Mouse (Mus musculus): Measurements from ENCODE around the gene Caprin2. TPM values are rescaled to one million over a fixed set of nuclear protein-coding genes. Genes with fewer than 3 reads are reported as not detected.
"Not testable (repeated sequence)": the region's sequence is repeated elsewhere in the genome, so short reads cannot be mapped to it uniquely, and the experiment has no call there.

The Caprin2 gene
- polyA plus RNA-seq, 1 experiment from 2014 or later, result 14.7 TPM

DNA sequence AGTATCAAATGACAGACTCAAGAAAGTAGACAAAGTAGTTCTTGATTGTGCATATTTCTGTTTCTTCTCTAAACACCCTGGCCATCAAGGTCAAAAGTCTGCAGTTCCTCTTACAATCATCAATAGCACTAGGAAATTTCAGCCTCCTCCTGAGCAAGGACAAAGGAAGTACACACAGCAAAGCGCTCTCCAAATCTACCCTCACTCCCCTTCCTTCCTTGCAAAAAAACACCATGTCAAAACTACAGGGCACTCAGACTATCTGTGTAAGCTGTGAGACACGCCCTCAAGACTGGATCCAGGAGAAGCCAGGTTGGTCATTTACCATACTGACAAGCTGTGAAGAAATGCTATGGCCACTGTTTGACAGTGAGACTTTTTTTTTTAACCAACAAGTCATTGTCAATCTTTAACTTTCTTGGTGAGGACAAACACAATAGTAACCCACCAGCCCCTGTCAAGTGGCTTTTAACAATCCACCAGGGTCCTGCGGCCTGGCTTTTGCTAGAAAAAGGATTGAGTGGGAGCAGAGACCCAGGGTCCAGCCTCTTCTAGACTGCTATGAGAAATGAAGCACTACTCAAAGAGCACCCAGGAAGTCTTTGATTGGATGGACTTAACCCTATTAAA is 39.0 kb upstream of the Caprin2 start:
- WGBS, result 60% methylated on average over 3 of the region's 3 CpGs
- Histone ChIP-seq H3K4me2 (replicated peaks; ENCODE audit: low read depth, low read length) (no peak overlapping the region), H3K4me1 (ENCODE audit: control insufficient read depth, insufficient read depth, low read length) (no peaks in the 10 kb centered on the region; the same call in 1 of the 2 replicates), H3K9ac (replicated peaks; ENCODE audit: low read depth, low read length) (no peak overlapping the region), H3K27ac (ENCODE audit: low read length) (no peak overlapping the region), H3K36me3 (ENCODE audit: control insufficient read depth, insufficient read depth, low read length) (peaks cover 10% of the 10 kb centered on the region), H3K9me3 (ENCODE audit: control insufficient read depth, low read depth, low read length) (no peaks in the 10 kb centered on the region), H3K4me3 (ENCODE audit: low read depth, low read length) (no peak overlapping the region), H3K27me3 (ENCODE audit: control insufficient read depth, insufficient read depth, low read length) (no peaks in the 10 kb centered on the region)
- no peak for ATAC-seq (ENCODE audit: insufficient number of reproducible peaks, insufficient read depth, low FRiP score, low read depth)

DNA sequence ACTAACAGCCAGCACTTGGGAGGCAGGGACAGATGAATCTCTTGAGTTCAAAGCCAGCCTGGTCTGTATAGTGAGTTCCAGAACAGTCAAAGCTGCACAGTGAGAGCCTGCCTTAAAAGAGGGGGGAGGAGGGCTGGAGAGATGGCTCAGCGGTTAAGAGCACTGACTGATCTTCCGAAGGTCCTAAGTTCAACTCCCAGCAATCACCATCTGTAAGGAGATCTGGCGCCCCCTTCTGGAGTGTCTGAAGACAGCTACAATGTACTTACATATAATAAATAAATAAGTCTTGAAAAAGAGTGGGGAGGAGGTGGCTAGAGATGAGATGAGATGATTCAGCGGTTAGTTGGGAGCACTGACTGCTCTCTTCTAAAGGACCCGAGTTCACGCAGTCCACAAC is 35.2 kb upstream of the Caprin2 start:
- no peak for ATAC-seq (ENCODE audit: insufficient number of reproducible peaks, insufficient read depth, low FRiP score, low read depth)
- Histone ChIP-seq H3K27me3 (ENCODE audit: control insufficient read depth, insufficient read depth, low read length) (no peaks in the 10 kb centered on the region), H3K4me3 (ENCODE audit: low read depth, low read length) (no peak overlapping the region), H3K36me3 (ENCODE audit: control insufficient read depth, insufficient read depth, low read length) (peaks cover 38% of the 10 kb centered on the region), H3K9me3 (ENCODE audit: control insufficient read depth, low read depth, low read length) (no peaks in the 10 kb centered on the region), H3K9ac (replicated peaks; ENCODE audit: low read depth, low read length) (no peak overlapping the region), H3K4me1 (ENCODE audit: control insufficient read depth, insufficient read depth, low read length) (no peaks in the 10 kb centered on the region), H3K27ac (ENCODE audit: low read length) (no peak overlapping the region), H3K4me2 (replicated peaks; ENCODE audit: low read depth, low read length) (no peak overlapping the region)
- WGBS, result 82% methylated on average over 6 of the region's 6 CpGs

DNA sequence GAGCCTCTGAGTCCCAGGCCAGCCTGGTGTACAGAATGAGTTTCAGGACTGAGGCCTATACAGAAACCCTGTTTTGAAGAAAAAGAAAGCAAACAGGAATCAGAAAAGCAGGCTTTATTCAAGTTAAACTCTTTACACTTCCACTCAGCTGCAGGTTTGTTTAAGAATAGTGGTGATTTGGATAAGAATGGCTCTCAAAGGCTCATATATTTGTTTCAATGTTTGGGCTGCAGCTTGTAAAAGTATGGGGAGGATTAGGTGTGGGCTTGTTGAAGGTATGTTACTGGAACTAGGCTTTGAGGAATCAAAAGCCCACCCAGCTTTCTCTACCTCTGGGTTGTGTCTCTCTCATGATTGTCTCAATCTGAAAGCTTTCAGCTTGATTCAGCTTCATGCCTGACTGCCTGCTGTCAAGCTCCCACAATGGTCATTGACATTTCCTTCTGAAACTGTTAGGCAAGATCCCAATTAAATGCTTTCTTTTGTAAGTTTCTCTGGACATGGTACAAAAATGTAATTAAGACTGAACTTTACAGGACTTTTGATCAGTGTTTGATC is 22.9 kb upstream of the Caprin2 start:
- Histone ChIP-seq H3K4me2 (replicated peaks; ENCODE audit: low read depth, low read length) (no peak overlapping the region), H3K4me3 (ENCODE audit: low read depth, low read length) (no peak overlapping the region), H3K9me3 (ENCODE audit: control insufficient read depth, low read depth, low read length) (no peaks in the 10 kb centered on the region), H3K4me1 (ENCODE audit: control insufficient read depth, insufficient read depth, low read length) (no peaks in the 10 kb centered on the region), H3K9ac (replicated peaks; ENCODE audit: low read depth, low read length) (no peak overlapping the region), H3K27me3 (ENCODE audit: control insufficient read depth, insufficient read depth, low read length) (no peaks in the 10 kb centered on the region), H3K27ac (ENCODE audit: low read length) (no peak overlapping the region), H3K36me3 (ENCODE audit: control insufficient read depth, insufficient read depth, low read length) (peaks cover 10% of the 10 kb centered on the region; the same call in 1 of the 2 replicates)
- no peak for ATAC-seq (ENCODE audit: insufficient number of reproducible peaks, insufficient read depth, low FRiP score, low read depth)

DNA sequence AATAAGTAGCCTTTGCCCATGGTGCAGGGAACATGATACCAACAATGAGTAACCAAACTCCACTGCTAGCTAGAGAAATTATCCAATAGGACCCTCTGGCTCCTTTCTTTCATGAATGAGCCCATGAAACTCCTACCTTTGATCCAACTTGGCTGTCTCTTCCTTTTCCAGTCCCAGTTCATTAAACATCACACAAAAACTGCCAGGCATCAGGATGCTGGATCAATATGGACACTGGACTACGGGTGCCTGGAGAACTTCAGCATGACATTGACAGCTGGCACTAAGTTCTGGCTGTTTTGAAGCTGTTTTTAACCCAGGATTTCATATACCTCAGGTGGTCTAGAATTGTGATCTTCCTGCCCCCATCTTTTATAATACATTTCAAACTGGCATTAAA is 21.6 kb upstream of the Caprin2 start:
- Histone ChIP-seq H3K9me3 (ENCODE audit: control insufficient read depth, low read depth, low read length) (no peaks in the 10 kb centered on the region), H3K27me3 (ENCODE audit: control insufficient read depth, insufficient read depth, low read length) (no peaks in the 10 kb centered on the region), H3K4me1 (ENCODE audit: control insufficient read depth, insufficient read depth, low read length) (no peaks in the 10 kb centered on the region), H3K4me3 (ENCODE audit: low read depth, low read length) (no peak overlapping the region), H3K27ac (ENCODE audit: low read length) (no peak overlapping the region), H3K9ac (replicated peaks; ENCODE audit: low read depth, low read length) (no peak overlapping the region), H3K4me2 (replicated peaks; ENCODE audit: low read depth, low read length) (no peak overlapping the region), H3K36me3 (ENCODE audit: control insufficient read depth, insufficient read depth, low read length) (peaks cover 3% of the 10 kb centered on the region; the same call in 1 of the 2 replicates)
- 54% methylated on average over 1 of the region's 1 CpGs for WGBS
- ATAC-seq (ENCODE audit: insufficient number of reproducible peaks, insufficient read depth, low FRiP score, low read depth), result no peak

DNA sequence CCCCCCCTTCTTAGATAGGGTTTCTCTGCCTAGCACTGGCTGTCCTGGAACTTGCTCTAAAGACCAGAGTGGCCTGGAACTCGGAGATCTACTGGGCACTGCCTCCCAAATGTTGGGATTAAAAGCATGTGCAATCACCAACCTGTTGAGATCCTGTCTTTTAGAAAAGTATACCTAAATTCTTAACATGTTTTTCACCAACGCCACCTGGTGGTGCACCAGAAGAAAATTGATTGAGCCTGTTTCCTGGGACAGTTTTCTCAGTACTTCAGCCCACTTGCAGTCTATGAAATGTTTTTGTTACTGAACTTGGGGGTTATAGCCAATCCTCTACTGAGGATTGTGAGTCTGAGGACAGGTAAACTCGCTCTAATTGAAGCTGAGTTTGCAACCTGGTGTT is 20.8 kb upstream of the Caprin2 start:
- H3K27ac ChIP-seq (ENCODE audit: low read length), result no peak overlapping the region
- no peaks in the 10 kb centered on the region for H3K4me1 ChIP-seq (ENCODE audit: control insufficient read depth, insufficient read depth, low read length)
- no peaks in the 10 kb centered on the region for H3K27me3 ChIP-seq (ENCODE audit: control insufficient read depth, insufficient read depth, low read length)
- H3K9ac ChIP-seq (replicated peaks; ENCODE audit: low read depth, low read length), result no peak overlapping the region
- H3K36me3 ChIP-seq (ENCODE audit: control insufficient read depth, insufficient read depth, low read length), result peaks cover 3% of the 10 kb centered on the region; the same call in 1 of the 2 replicates
- H3K9me3 ChIP-seq (ENCODE audit: control insufficient read depth, low read depth, low read length), result no peaks in the 10 kb centered on the region
- WGBS, result 36% methylated on average over 3 of the region's 3 CpGs
- no peak overlapping the region for H3K4me3 ChIP-seq (ENCODE audit: low read depth, low read length)
- ATAC-seq (ENCODE audit: insufficient number of reproducible peaks, insufficient read depth, low FRiP score, low read depth), result no peak
- H3K4me2 ChIP-seq (replicated peaks; ENCODE audit: low read depth, low read length), result no peak overlapping the region

DNA sequence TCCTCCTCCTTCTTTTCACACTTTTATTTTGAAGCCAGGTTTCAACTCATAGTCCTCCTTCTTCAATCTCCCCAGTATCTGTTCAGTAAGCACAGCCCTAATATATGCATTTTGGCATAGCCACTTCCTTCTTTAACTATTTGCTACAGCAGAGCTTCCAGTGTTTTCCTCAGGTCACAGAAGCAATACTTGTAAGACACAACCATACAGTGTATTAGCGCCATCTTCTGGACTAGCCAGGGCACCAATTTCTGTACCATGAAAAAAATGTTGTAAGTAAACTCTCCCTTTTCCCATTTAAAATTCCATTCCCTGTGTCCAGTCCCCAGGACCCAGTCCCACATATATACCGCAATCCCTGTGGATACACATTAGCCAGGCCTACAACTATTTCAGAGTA is 17.9 kb upstream of the Caprin2 start:
- Histone ChIP-seq H3K27me3 (ENCODE audit: control insufficient read depth, insufficient read depth, low read length) (no peaks in the 10 kb centered on the region), H3K36me3 (ENCODE audit: control insufficient read depth, insufficient read depth, low read length) (no peaks in the 10 kb centered on the region), H3K9me3 (ENCODE audit: control insufficient read depth, low read depth, low read length) (no peaks in the 10 kb centered on the region), H3K27ac (ENCODE audit: low read length) (no peak overlapping the region), H3K4me1 (ENCODE audit: control insufficient read depth, insufficient read depth, low read length) (no peaks in the 10 kb centered on the region), H3K4me2 (replicated peaks; ENCODE audit: low read depth, low read length) (no peak overlapping the region), H3K9ac (replicated peaks; ENCODE audit: low read depth, low read length) (no peak overlapping the region), H3K4me3 (ENCODE audit: low read depth, low read length) (no peak overlapping the region)
- peak; percentile 46; the same call in 1 of the 2 replicates for ATAC-seq (ENCODE audit: insufficient number of reproducible peaks, insufficient read depth, low FRiP score, low read depth)
- WGBS, result 12% methylated on average over 2 of the region's 2 CpGs

DNA sequence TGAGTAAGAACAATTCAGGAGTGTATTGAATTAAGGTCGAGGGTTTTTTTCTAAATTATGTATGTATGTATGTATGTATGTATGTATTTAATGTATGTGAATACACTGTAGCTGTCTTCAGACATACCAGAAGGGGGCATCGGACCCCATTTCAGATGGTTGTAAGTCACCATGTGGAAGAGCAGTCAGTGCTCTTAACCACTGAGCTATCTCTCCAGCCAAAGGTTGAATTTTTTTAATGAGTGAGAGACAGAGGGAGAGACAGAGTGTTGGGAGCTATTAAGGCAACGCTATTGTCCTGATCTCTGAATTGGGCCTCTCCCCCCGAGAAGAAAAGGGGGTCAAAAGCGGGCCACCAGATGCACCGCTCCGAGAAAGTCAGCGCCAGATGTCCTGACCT is 15.9 kb upstream of the Caprin2 start:
- not testable (repeated sequence) for ATAC-seq (ENCODE audit: insufficient number of reproducible peaks, insufficient read depth, low FRiP score, low read depth); H3K4me3 ChIP-seq (ENCODE audit: low read depth, low read length); H3K27ac ChIP-seq (ENCODE audit: low read length); H3K36me3 ChIP-seq (ENCODE audit: control insufficient read depth, insufficient read depth, low read length); H3K27me3 ChIP-seq (ENCODE audit: control insufficient read depth, insufficient read depth, low read length); H3K4me2 ChIP-seq (replicated peaks; ENCODE audit: low read depth, low read length); H3K4me1 ChIP-seq (ENCODE audit: control insufficient read depth, insufficient read depth, low read length); H3K9me3 ChIP-seq (ENCODE audit: control insufficient read depth, low read depth, low read length); H3K9ac ChIP-seq (replicated peaks; ENCODE audit: low read depth, low read length)
- WGBS, result 84% methylated on average over 8 of the region's 8 CpGs

DNA sequence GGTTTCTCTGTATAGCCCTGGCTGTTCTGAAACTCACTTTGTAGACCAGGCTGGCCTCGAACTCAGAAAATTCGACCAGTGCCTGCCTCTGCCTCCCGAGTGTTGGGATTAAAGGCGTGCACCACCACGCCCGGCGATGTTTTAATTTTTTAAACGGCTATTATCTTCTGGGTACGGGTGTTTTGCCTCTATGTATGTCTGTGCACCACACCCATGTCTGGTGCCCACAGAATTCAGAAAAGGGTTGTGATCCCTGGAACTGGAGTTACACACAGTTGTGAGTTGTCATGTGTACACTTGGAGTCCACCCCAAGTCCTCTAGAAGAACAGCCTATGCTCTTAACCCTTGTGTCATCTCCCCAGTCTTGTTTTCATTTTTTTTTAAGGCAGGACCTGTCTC is 10.9 kb upstream of the Caprin2 start:
- ATAC-seq (ENCODE audit: insufficient number of reproducible peaks, insufficient read depth, low FRiP score, low read depth), result no peak
- H3K4me1 ChIP-seq (ENCODE audit: control insufficient read depth, insufficient read depth, low read length), result no peaks in the 10 kb centered on the region
- no peak overlapping the region for H3K27ac ChIP-seq (ENCODE audit: low read length)
- H3K4me3 ChIP-seq (ENCODE audit: low read depth, low read length), result no peak overlapping the region
- 93% methylated on average over 9 of the region's 9 CpGs for WGBS
- no peaks in the 10 kb centered on the region for H3K9me3 ChIP-seq (ENCODE audit: control insufficient read depth, low read depth, low read length)
- no peak overlapping the region for H3K9ac ChIP-seq (replicated peaks; ENCODE audit: low read depth, low read length)
- H3K27me3 ChIP-seq (ENCODE audit: control insufficient read depth, insufficient read depth, low read length), result no peaks in the 10 kb centered on the region
- H3K36me3 ChIP-seq (ENCODE audit: control insufficient read depth, insufficient read depth, low read length), result no peaks in the 10 kb centered on the region
- no peak overlapping the region for H3K4me2 ChIP-seq (replicated peaks; ENCODE audit: low read depth, low read length)

DNA sequence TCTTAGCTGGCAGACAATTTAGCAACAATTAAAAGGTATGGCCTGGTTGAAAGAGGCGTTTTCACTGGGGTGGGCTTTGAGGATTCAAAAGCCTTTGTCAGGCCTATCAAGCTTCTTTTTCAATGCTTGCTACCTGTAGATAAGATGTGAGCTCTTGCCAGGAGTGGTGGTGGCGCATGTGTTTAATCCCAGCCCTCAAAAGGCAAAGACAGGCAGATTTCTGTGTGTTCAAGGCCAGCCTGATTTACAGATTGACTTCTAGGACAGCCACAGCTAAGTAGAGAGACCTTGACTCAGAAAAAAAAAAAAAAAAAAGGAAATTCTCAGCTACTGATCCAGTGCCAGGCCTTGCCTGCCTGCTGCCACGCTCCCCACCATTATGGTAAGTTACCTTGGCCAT is 6.7 kb upstream of the Caprin2 start:
- H3K27ac ChIP-seq (ENCODE audit: low read length), result no peak overlapping the region
- 85% methylated on average over 3 of the region's 3 CpGs for WGBS
- ATAC-seq (ENCODE audit: insufficient number of reproducible peaks, insufficient read depth, low FRiP score, low read depth), result no peak
- no peak overlapping the region for H3K4me3 ChIP-seq (ENCODE audit: low read depth, low read length)
- H3K4me2 ChIP-seq (replicated peaks; ENCODE audit: low read depth, low read length), result no peak overlapping the region
- H3K36me3 ChIP-seq (ENCODE audit: control insufficient read depth, insufficient read depth, low read length), result no peaks in the 10 kb centered on the region
- H3K27me3 ChIP-seq (ENCODE audit: control insufficient read depth, insufficient read depth, low read length), result no peaks in the 10 kb centered on the region
- H3K4me1 ChIP-seq (ENCODE audit: control insufficient read depth, insufficient read depth, low read length), result no peaks in the 10 kb centered on the region
- no peak overlapping the region for H3K9ac ChIP-seq (replicated peaks; ENCODE audit: low read depth, low read length)
- no peaks in the 10 kb centered on the region for H3K9me3 ChIP-seq (ENCODE audit: control insufficient read depth, low read depth, low read length)
